In genomic region chr15:86089991-86090529, GRCm38 (mm10) we compare ENCODE assay signal across 8 mouse cellular contexts. TPM values are rescaled to one million over a fixed set of nuclear protein-coding genes. Genes with fewer than 3 reads are reported as not detected.
DNase-seq lines count a peak whose midpoint lies in the region; ATAC-seq and TF ChIP-seq lines count a peak whose summit lies in the region.

No protein-coding gene starts in this region.

- peaks cover 50% of the 10 kb centered on the region for H3K4me1 ChIP-seq in hindbrain, embryonic 16.5 days (ENCODE audit: control insufficient read depth, insufficient read depth, low read depth, low read length)
- peaks cover 55% of the 10 kb centered on the region for H3K4me1 ChIP-seq in liver, postnatal 0 days (ENCODE audit: insufficient read depth)

- H3K9ac ChIP-seq in hindbrain, embryonic 16.5 days (ENCODE audit: low read depth, low read length), result no peak overlapping the region; the same call in 1 of the 2 replicates
- H3K9ac ChIP-seq in liver, postnatal 0 days (replicated peaks), result no peak overlapping the region

- TF ChIP-seq CTCF in liver, postnatal 0 days (IDR thresholded peaks at IDR 0.05; ENCODE audit: low read depth), result no peak

- DNase-seq in urinary bladder, postnatal 25 days (ENCODE audit: low spot score), result peak; percentile 35
- DNase-seq in urinary bladder, postnatal 10 days (ENCODE audit: low spot score), result no peak
- peak; percentile 81 for DNase-seq in gastrocnemius, postnatal 14 days
- DNase-seq in liver, postnatal 0 days, result no peak
- peak; percentile 74 for DNase-seq in ovary, postnatal 36 days (ENCODE audit: low spot score)
- DNase-seq in thymus, postnatal 4 days, result no peak
- DNase-seq in frontal cortex, adult 2 months (ENCODE audit: extremely low spot score in 1 of 2, low spot score in 1 of 2), result no peak

- no peak overlapping the region for H3K4me3 ChIP-seq in hindbrain, embryonic 16.5 days (ENCODE audit: low read length)
- H3K4me3 ChIP-seq in liver, postnatal 0 days (ENCODE audit: low read depth, low read length), result no peak overlapping the region

- peaks cover 3% of the 10 kb centered on the region; the same call in 1 of the 2 replicates for H3K36me3 ChIP-seq in hindbrain, embryonic 16.5 days (ENCODE audit: control insufficient read depth, insufficient read depth, low read length)
- no peaks in the 10 kb centered on the region for H3K36me3 ChIP-seq in liver, postnatal 0 days (replicated peaks; ENCODE audit: insufficient read depth, low read length)

- no peaks in the 10 kb centered on the region for H3K9me3 ChIP-seq in hindbrain, embryonic 16.5 days (ENCODE audit: control insufficient read depth, low read length)
- H3K9me3 ChIP-seq in liver, postnatal 0 days (ENCODE audit: low read length), result no peaks in the 10 kb centered on the region

- no peaks in the 10 kb centered on the region for H3K27me3 ChIP-seq in hindbrain, embryonic 16.5 days (replicated peaks; ENCODE audit: control insufficient read depth, insufficient read depth, low read length)
- H3K27me3 ChIP-seq in liver, postnatal 0 days (ENCODE audit: insufficient read depth, low read length), result no peaks in the 10 kb centered on the region

- peak overlapping the region; percentile 55 for H3K27ac ChIP-seq in hindbrain, embryonic 16.5 days (ENCODE audit: low read depth, low read length)
- peak overlapping the region; percentile 90 for H3K27ac ChIP-seq in liver, postnatal 0 days (ENCODE audit: low read depth)

- intact Hi-C loops in gastrocnemius, postnatal 14 days (cut with DNase I; ENCODE audit: low total_unique reads), result no loop called here

- ATAC-seq in hindbrain, embryonic 16.5 days, result no peak
- peak; percentile 11 for ATAC-seq in liver, postnatal 0 days

- TF ChIP-seq EP300 in liver, postnatal 0 days (IDR thresholded peaks at IDR 0.05; ENCODE audit: low read depth), result peak; percentile 70

- H3K4me2 ChIP-seq in hindbrain, embryonic 16.5 days (ENCODE audit: low read length), result no peak overlapping the region
- H3K4me2 ChIP-seq in liver, postnatal 0 days (ENCODE audit: low read depth, low read length), result no peak overlapping the region

- 40% methylated on average over 11 of the region's 11 CpGs for WGBS in hindbrain, embryonic 16.5 days
- 64% methylated on average over 11 of the region's 11 CpGs for WGBS in liver, postnatal 0 days (ENCODE audit: insufficient replicate concordance)

RNA-seq across cellular contexts. Expression of gene Gramd4, which starts 32.6 kb away (rescaled TPM):
- 1 to 10 TPM; 7.2 to 8.2 TPM for total RNA-seq in gastrocnemius, postnatal 14 days (2021)
- polyA plus RNA-seq in hindbrain, embryonic 16.5 days (2015; fragmentation: Nextera tagmentation; extraction: Ambion mirVana), result 18.4 and 30.4 TPM in 2 replicates
- 3.2 and 3.7 TPM in 2 replicates for polyA plus RNA-seq in liver, postnatal 0 days (2015; fragmentation: Nextera tagmentation; extraction: Ambion mirVana)
- 32.2 and 39.5 TPM in 2 replicates for polyA plus RNA-seq in frontal cortex, adult 2 months (2012; rRNA removed)

RNA-seq across cellular contexts. Expression of gene Celsr1, which starts 56.5 kb away (rescaled TPM):
- total RNA-seq in gastrocnemius, postnatal 14 days (2021), result under 1 TPM; 0.31 to 0.94 TPM
- 0.76 and 1.2 TPM in 2 replicates for polyA plus RNA-seq in hindbrain, embryonic 16.5 days (2015; fragmentation: Nextera tagmentation; extraction: Ambion mirVana)
- polyA plus RNA-seq in liver, postnatal 0 days (2015; fragmentation: Nextera tagmentation; extraction: Ambion mirVana), result 0.09 and 0.11 TPM in 2 replicates
- 1.9 and 2.6 TPM in 2 replicates for polyA plus RNA-seq in frontal cortex, adult 2 months (2012; rRNA removed)

Comparison
In these comparisons a context has a peak if more than half of its experiments do, and no peak if none do; other contexts are left out.
1. DNase-seq: peak in urinary bladder, postnatal 25 days (single experiment), gastrocnemius, postnatal 14 days (single experiment) and ovary, postnatal 36 days (single experiment); none in urinary bladder, postnatal 10 days (single experiment), liver, postnatal 0 days (single experiment), thymus, postnatal 4 days (single experiment) and frontal cortex, adult 2 months (0 of 2).